ENCODE assay signal across 17 mouse cellular contexts in genomic region chr17:72560771-72561170, GRCm38 (mm10). TPM values are rescaled to one million over a fixed set of nuclear protein-coding genes. Genes with fewer than 3 reads are reported as not detected.
"Had no signal": no experiment of that assay in that cellular context is flagged by ENCODE, and none has a peak within 500 bp of the region (broad histone marks: within the 10 kb centered on the region; RNA-seq: fewer than 3 reads in every experiment).

No protein-coding gene starts in this region.

- DNase-seq: heart, postnatal 10 days; heart, postnatal 14 days; heart, postnatal 36 days; heart, postnatal 4 days; kidney, adult 11 months; kidney, adult 18-20 months; kidney, adult 2 months; kidney, adult 8-10 months; kidney, adult 9 months; kidney, postnatal 10 days; kidney, postnatal 14 days; kidney, postnatal 25 days; kidney, postnatal 36 days; kidney, postnatal 4 days; layer of hippocampus, adult 9-11 months; layer of hippocampus, postnatal 36 days had no signal

RNA-seq across cellular contexts. Expression of gene Alk, which starts 43.7 kb away (rescaled TPM):
- total RNA-seq: heart, postnatal 10 days; heart, postnatal 36 days; hematopoietic stem cell, adult 5-6 weeks had no signal
